Mouse (Mus musculus) forebrain, postnatal 0 days (tissue): ENCODE results near the gene Mbtd1. TPM values are rescaled to one million over a fixed set of nuclear protein-coding genes. Genes with fewer than 3 reads are reported as not detected.

ENCODE experiments used
- ATAC-seq: fragments of 200-750 bp; cut with Nextera tagmentation; 2 replicates; pipeline ENCODE4 v1.8.0; 2017; ENCODE audit warnings: mild to moderate bottlenecking, moderate library complexity
- DNase-seq: peaks from one replicate; pipeline ENCODE4 v3.0.0-alpha.2; 2015
- H3K27ac ChIP-seq: fragments of 300-500 bp; sonication (generic); 2 replicates; pipeline ENCODE4 v1.5.1; 2014; ENCODE audit warnings: low read depth, mild to moderate bottlenecking, antibody characterized with exemption, low read length, moderate library complexity, mixed read lengths
- H3K27me3 ChIP-seq: fragments of 300-500 bp; sonication (generic); 2 replicates; pipeline ENCODE4 v1.6.1; 2014; ENCODE audit warnings: mild to moderate bottlenecking, low read length, mixed read lengths; ENCODE audit not compliant: insufficient read depth
- H3K36me3 ChIP-seq: fragments of 300-500 bp; sonication (generic); 2 replicates; pipeline ENCODE4 v1.6.1; 2014; ENCODE audit warnings: mild to moderate bottlenecking, moderate library complexity; ENCODE audit not compliant: insufficient read depth
- H3K4me1 ChIP-seq: fragments of 300-500 bp; sonication (generic); 2 replicates; pipeline ENCODE4 v1.6.1; 2014; ENCODE audit warnings: antibody characterized with exemption; ENCODE audit not compliant: insufficient read depth
- H3K4me2 ChIP-seq: fragments of 300-500 bp; sonication (generic); 2 replicates; pipeline ENCODE4 v1.6.1; 2014; ENCODE audit warnings: low read depth, mild to moderate bottlenecking, moderate library complexity
- H3K4me3 ChIP-seq: fragments of 300-500 bp; sonication (generic); 2 replicates; pipeline ENCODE4 v1.5.1; 2014; ENCODE audit warnings: low read depth, low read length, mixed read lengths
- H3K9ac ChIP-seq: fragments of 300-500 bp; sonication (generic); 2 replicates; pipeline ENCODE4 v1.6.1; 2014; ENCODE audit warnings: mild to moderate bottlenecking
- H3K9me3 ChIP-seq: fragments of 300-500 bp; sonication (generic); 2 replicates; pipeline ENCODE4 v1.6.1; 2016; ENCODE audit warnings: low read length
- CTCF ChIP-seq: sonication (generic); IDR thresholded peaks from 2 replicates; pipeline ENCODE4 v1.5.1; 2016; ENCODE audit warnings: antibody characterized with exemption, control low read depth, low read depth
- WGBS: fragments of 180-500 bp; shearing (Covaris S2); extraction: QIAGEN DNeasy Blood & Tissue Kit; methylation state at CpG from one replicate; pipeline ENCODE4 v1.1.7; 2014; 5-methylcytosine and 5-hydroxymethylcytosine counted together
- polyA plus RNA-seq: library from polyadenylated mRNA; unstranded; fragments of >200 nt; fragmentation: Nextera tagmentation; extraction: Ambion mirVana; gene quantifications from 2 replicates; pipeline ENCODE4 v1.2.1, GENCODE M21; 2015
- total RNA-seq: library from RNA; depleted of rRNA; stranded (reverse); fragments of >200 nt; gene quantifications from 2 replicates; pipeline ENCODE4 v1.2.3, GENCODE M21; 2014; rRNA removed

Mbtd1 gene
- total RNA-seq (19.1 and 30.6 TPM in 2 replicates), polyA plus RNA-seq (10.9 and 13.9 TPM in 2 replicates)

DNA sequence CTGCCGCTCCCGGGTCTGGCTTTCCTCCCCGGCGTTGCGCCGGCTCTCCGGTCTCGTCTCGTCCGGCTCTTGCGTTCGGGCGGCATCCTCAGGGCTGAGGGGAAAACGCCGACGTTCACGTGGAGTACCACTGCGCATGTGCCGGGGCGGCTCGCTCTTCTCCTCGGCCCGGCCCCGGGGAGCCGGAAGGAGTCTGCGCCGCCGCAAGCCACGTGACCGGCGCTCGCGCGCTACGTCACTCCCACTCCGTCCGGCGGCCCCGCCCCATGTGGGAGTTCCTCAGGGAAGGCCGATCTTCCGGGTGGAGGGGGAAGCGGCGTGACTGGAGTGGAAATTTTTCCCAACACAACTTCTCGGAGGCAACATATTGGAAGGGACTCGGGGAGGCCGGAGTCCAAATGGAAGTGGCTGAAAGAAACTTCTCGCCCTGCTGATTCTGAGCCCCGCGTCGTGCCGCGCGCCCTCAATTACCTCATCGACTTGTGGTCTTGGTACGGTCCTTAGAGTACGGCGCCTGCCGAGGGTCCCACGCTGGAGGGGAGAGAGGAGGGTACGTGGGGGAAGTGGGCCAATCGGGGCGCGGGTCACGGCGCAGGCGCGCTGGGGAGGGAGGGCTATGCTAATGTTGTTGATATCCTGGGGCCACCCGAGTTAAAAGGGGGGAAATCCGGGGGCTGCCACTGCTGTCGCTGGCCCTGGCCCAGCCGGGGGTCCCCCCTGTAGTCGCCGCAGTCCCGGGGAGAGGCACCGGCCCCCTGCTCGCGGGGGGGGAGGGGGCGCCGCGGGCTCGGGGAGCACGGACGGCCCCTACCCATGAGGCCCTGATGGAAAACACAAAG lies at the start of gene Mbtd1, which contains the start of gene Utp18:
Gene Mbtd1, plus strand, starts transcription at position 281 of the 839 bp plus-strand sequence.
Gene Utp18, minus strand, starts transcription at position 195 of the 839 bp plus-strand sequence.
- H3K27me3 ChIP-seq = no peaks in the 10 kb centered on the region
- H3K4me2 ChIP-seq = peak within 1 kb of the TSS; percentile 92
- peaks cover 2% of the 10 kb centered on the region; the same call in 1 of the 2 replicates for H3K36me3 ChIP-seq
- no peaks in the 10 kb centered on the region for H3K9me3 ChIP-seq
- WGBS = 1% methylated on average over 83 of the region's 83 CpGs
- ATAC-seq = peak; percentile 97
- TF ChIP-seq CTCF = no peak
- H3K27ac ChIP-seq = peak within 1 kb of the TSS; percentile 96
- H3K9ac ChIP-seq = peak within 1 kb of the TSS; percentile 86
- peak within 1 kb of the TSS; percentile 88 for H3K4me3 ChIP-seq
- peaks cover 13% of the 10 kb centered on the region for H3K4me1 ChIP-seq
- DNase-seq = peak; percentile 100

DNA sequence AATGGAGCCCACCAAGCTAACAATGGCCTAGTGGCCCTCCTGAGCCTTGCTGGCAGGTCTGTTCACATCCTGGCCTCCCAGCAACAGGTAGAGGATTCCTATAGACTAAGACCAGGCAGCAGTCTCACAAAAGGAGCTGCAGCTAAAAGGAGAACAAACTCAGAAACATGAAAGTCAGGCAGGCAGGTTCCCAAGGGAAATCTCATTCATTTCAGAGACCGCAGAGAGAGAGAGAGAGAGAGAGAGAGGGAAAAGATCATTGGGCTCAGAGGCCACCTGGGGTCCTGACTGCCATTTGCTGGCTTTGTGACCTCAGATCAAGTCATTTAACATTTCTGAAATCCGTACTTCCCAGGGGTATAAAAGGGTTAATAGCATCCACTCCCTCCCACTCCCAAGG lies 38.3 kb upstream of the Mbtd1 start:
- H3K27me3 ChIP-seq = no peaks in the 10 kb centered on the region
- 17% methylated on average over 2 of the region's 2 CpGs for WGBS
- no peak overlapping the region for H3K4me3 ChIP-seq
- no peaks in the 10 kb centered on the region for H3K36me3 ChIP-seq
- H3K9ac ChIP-seq = no peak overlapping the region
- DNase-seq (no peak), ATAC-seq (no peak)
- no peak overlapping the region for H3K27ac ChIP-seq
- TF ChIP-seq CTCF = no peak
- no peaks in the 10 kb centered on the region for H3K4me1 ChIP-seq
- H3K9me3 ChIP-seq = no peaks in the 10 kb centered on the region
- H3K4me2 ChIP-seq = no peak overlapping the region

DNA sequence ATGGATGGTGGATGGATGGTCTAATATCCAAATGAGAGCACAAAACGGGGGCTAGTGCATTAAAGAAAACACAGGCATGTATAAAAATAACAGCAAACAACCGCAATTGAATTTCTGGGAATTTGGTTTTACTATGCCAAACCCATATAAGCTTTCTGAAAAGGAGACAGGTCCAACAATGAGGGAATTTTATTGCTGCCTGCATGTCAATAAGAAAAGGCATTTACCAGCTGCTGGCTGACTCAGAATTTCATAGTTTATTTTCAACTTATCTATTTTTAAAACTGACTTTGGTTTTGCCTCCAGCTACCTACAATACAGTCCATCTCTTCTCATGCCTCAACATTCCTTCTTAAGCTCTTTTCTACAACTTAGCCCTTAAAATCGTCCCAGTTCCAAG lies 33.1 kb upstream of the Mbtd1 start:
- TF ChIP-seq CTCF = no peak
- H3K27me3 ChIP-seq = no peaks in the 10 kb centered on the region
- H3K4me2 ChIP-seq = no peak overlapping the region
- H3K9ac ChIP-seq = no peak overlapping the region
- no peaks in the 10 kb centered on the region for H3K36me3 ChIP-seq
- 83% methylated on average over 3 of the region's 3 CpGs for WGBS
- no peak overlapping the region for H3K27ac ChIP-seq
- no peaks in the 10 kb centered on the region for H3K9me3 ChIP-seq
- no peak overlapping the region for H3K4me3 ChIP-seq
- no peak for ATAC-seq
- H3K4me1 ChIP-seq = no peaks in the 10 kb centered on the region
- DNase-seq = no peak

DNA sequence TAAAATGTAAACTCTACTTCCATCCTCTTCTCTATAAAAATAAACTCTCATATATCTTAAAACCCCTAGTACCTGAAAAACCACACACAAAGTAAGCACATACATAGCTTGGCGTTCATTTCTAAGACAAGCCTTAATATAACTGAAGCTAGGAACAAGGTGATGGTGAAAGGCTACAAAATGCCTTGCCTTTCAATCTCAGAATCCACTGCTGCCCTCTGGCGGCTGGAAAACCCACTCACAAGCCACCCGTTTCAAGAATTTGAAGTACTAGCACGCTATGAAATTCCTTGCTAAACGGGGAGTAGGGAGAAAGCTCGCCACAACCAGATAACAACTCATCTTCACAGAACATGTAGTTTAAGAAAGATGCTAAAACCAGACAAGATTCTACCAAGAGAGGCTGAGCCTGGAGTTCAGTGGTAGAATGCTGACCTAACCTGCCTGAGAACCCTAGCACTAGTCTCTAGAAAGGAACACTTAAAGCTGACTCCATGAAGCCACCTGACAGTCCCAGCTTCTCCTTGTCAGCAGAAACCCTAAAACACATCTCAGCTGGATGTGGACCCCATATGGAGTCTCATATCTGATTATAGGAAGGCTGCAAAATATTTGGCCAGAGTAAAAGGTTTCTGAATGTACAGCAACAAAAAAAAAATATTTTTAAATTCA lies 29.2 kb upstream of the Mbtd1 start:
- TF ChIP-seq CTCF = peak; percentile 90
- peak; percentile 91 for DNase-seq
- Histone ChIP-seq H3K27ac (no peak overlapping the region), H3K4me3 (no peak overlapping the region), H3K9me3 (no peaks in the 10 kb centered on the region), H3K4me1 (no peaks in the 10 kb centered on the region), H3K9ac (no peak overlapping the region), H3K4me2 (no peak overlapping the region), H3K27me3 (no peaks in the 10 kb centered on the region), H3K36me3 (no peaks in the 10 kb centered on the region)
- peak; percentile 67 for ATAC-seq
- WGBS = 2% methylated on average over 6 of the region's 6 CpGs

DNA sequence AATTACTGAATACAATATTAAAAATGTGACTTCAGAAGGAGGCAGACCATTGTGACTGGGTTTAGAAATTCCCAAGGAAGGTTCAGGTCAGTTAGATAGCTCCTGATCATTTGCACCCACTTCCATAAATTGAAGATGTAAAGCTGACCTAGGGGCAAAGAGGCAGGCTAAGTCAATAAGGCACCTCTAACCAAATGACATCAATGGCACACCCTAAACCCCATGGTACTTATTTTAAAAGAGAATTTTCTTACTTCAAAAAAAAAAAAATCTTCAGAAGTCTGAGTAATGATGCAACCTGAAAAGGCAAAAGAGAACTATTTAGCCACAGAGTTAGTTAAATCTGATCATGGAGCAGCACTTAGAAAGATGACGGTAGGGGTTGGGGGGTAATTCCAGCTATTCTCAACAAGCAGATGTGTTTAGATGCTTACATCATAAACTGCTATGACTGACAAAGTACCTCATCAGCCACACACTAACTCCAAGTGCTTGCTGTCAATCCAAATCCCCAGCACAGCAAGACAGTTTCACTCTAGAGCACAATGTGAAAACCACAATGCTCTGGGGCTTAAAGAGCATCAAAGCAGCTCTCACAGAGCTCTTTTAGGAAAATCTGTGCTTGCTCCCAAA lies 25.0 kb upstream of the Mbtd1 start:
- ATAC-seq (no peak), DNase-seq (no peak)
- no peak for TF ChIP-seq CTCF
- whole genome bisulfite sequencing = 85% methylated on average over 1 of the region's 1 CpGs
- Histone ChIP-seq H3K36me3 (no peaks in the 10 kb centered on the region; the same call in 1 of the 2 replicates), H3K9ac (no peak overlapping the region), H3K4me3 (no peak overlapping the region), H3K9me3 (no peaks in the 10 kb centered on the region), H3K27ac (no peak overlapping the region), H3K4me1 (no peaks in the 10 kb centered on the region), H3K4me2 (no peak overlapping the region), H3K27me3 (no peaks in the 10 kb centered on the region)

DNA sequence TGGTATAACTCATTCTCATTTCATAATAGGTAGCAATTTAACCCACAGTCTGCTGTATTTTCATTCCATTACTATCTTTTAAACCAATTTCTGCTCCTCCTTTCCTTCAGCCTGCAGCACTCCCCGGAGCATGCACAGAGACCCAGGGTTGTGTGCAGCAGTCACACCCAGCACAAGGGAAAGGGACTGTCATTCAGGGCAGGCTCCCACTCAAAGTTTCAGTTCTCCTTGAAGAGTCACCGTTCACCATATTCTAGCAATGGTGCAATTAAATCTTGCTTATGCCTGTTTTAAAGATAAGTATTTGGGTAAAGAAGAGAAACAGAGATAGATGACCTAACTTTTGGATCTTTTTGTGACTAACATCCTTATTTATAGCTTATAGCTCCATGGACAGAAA lies 24.5 kb upstream of the Mbtd1 start:
- Histone ChIP-seq H3K9ac (no peak overlapping the region), H3K4me1 (no peaks in the 10 kb centered on the region), H3K27ac (no peak overlapping the region), H3K36me3 (peaks cover 4% of the 10 kb centered on the region), H3K4me3 (no peak overlapping the region), H3K27me3 (no peaks in the 10 kb centered on the region), H3K9me3 (no peaks in the 10 kb centered on the region), H3K4me2 (no peak overlapping the region)
- no peak for ATAC-seq
- no peak for TF ChIP-seq CTCF
- WGBS = 91% methylated on average over 2 of the region's 2 CpGs
- DNase-seq = no peak
